Mouse (Mus musculus) heart, adult 11 months (tissue): Measurements from ENCODE around the gene Arhgap33.
A peak's percentile ranks its signal among the peaks of the same experiment; 100 is the strongest.
"Not testable (repeated sequence)": the region's sequence is repeated elsewhere in the genome, so short reads cannot be mapped to it uniquely, and the experiment has no call there.

Experiments used
- DNase-seq: peaks from one replicate; pipeline ENCODE4 v3.0.0; 2022

Arhgap33 gene

GRCm38 (mm10) chr7:30552102-30553020 lies 17.5 kb upstream of the Arhgap33 start, which contains the start of the genes Hspb6 and Proser3:
Gene Hspb6, plus strand, starts transcription at chr7:30552178.
Gene Proser3, minus strand, starts transcription at chr7:30552299.
- DNase-seq, result peak; percentile 100

DNA sequence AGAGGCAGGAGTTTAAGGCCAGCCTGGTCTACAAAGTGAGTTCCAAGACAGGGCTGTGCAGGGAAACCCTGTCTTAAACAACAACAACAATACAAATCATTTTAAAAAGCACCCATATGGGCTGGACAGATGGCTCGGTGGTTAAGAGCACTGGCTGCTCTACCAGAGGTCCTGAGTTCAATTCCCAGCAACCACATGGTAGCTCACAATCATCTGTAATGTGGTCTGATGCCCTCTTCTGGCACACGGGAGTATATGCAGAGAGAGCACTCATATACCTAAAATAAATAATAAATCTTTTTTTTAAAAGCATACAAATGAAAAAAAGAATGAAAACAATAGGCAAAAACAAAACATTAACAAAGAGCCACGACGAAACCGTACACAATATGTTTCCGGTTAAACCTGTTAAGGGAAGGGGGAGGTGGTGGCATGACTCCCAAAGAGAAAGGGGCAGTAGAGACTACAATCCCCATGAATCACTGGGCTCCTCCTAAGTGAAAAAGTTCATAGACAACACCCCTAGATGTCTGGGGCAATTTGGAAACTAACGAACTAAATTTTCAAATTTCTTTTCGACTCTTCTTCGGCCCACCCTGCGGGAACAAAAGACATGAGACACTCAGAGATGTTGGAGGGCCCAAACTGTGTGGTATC lies 16.7 kb upstream of the Arhgap33 start:
- DNase-seq, result peak; percentile 90

DNA sequence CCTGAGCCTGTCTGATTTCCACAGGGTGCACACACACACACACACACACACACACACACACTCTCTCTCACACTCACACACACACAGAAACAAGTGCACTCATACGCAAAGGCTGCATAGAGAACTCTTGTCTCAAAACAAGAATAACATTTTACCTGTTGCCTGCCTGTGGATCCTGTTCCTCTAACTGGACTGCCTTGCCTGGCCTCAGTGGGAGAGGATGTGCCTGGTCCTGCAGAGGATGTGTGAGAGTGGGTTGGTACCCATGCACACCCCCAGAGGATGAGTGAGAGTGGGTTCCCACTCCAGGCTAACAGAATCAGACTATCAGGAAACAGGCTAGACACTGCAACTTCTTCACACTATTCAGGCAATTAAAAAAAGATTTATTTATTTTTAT lies 15.7 kb upstream of the Arhgap33 start:
- DNase-seq, result peak; percentile 91

GRCm38 (mm10) chr7:30549880-30550279 lies 15.0 kb upstream of the Arhgap33 start:
- DNase-seq, result no peak

DNA sequence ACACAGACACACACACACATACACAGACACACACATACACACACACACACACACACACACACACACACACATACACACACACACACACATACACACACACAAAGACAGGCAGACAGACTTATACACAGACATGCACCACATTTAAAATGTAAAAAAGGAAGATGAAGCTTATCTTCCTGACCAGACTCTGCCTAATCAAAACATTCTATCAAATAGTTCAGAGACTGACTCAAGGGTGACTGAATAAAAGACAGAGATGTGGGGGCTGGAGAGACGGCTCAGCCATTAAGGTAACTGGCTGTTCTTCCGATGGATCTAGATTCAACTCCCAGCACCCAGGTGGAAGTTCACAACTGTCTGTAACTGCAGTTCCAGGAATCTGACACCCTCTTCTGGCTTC lies 9.5 kb upstream of the Arhgap33 start:
- DNase-seq, result no peak

DNA sequence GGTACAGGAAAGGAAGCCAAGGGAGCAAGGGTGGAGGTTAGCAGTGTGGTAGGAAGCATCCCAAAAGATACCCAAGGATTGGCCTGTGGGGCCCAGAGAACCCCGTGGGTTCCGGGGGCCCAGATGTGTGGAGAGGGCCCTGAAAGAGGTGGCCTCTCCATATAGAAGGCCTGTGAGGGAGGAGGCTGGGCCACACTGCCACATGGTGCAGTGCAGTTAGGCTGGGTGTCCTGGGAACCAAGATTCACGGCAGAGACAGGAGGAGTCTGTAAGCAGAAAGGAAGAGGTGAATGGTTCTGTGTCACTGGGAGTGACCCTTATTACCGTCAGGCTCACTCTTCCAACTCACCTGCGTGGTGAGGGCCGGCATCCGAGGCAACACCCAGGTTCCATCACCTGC lies 5.7 kb upstream of the Arhgap33 start:
- peak; percentile 80 for DNase-seq

- DNase-seq, result peak; percentile 90
Observed at GRCm38 (mm10) chr7:30533941-30534632, 773 bp downstream of the Arhgap33 start.

- peak; percentile 94 for DNase-seq
Observed at GRCm38 (mm10) chr7:30532931-30533330, 1.9 kb downstream of the Arhgap33 start.

DNA sequence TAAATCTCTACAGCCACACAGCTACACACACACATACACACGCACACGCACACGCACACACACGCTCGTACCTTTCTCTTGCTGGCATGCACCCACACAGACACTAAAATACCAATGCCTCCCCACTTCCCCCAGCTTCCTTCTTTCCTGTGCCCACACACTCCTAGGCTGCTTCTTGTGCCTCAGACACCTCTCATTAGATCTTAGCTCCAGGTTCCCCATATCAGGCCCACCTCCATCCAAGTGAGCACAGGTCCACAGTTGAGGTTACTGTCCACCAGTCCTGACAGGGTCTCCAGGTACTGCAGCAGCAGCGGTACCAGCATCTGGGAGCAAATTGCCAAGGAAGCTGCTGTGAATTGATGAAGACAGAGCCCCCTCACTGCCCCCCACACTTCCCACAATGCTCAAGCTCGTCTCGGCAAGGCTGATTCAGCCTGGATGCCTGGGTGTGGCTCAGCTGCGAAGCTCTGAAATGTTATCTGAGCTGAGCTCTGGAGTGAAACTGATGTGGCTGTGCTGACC lies 3.5 kb downstream of the Arhgap33 start:
- no peak for DNase-seq

DNA sequence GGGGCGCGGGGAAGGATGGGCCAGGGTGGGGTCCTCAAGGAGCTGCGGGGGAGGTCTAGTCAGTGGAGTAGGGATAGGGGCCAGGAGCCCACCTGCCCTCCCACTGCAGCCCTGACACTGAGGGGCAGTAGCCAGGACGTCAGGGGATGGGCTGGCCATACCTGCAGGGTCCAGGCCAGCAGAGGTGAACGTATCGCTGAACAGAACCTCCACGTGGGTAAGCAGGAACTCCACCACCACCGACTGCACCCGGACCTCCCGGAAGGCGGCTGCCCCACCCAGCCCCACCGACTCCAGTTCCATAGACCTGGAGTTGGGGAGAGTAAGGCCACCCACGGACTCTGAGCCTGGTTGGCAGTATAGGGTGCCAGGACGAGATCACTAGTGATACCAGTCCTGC lies 7.9 kb downstream of the Arhgap33 start:
- DNase-seq, result no peak

GRCm38 (mm10) chr7:30526399-30526798 lies 8.5 kb downstream of the Arhgap33 start:
- DNase-seq, result no peak

DNA sequence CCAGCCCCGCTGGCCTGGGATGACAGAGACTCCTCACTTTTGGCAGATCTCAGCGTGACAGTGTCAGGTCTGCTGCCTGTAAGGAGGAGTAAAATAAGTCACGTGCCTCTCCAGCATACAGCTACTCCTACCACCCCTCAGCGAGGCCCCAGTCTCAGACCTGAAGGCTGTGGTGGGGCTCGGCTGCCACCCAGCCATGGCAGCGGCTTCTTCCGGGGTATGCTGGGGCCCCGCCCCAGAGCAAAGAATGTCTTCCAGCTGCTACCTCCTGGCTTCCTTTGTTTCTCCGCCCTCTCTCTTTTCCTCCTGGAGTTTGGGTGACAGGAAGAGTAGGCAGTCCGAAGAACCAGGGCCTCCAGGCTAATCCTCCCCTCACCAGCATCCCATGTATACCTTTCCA lies 8.9 kb downstream of the Arhgap33 start:
- DNase-seq, result peak; percentile 89

DNA sequence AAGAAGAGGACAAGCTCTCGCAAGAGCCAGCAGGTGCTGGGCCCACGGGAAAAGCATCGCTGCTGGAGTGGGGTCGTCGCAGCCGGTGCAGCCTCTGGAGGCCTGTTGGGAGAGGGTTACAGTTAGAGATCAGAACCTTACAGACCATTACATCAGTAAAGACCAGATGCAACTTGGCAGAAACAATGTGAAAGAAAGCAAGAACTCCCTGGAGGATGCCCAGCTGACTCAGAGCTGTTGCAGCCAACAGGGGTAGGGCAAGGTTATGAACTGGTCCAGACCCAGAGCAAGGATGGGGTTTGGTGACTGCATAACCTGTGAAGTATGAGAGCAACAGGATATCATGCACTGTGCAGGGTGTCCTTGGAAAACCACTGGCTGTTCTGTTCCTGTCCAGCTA lies 10.4 kb downstream of the Arhgap33 start:
- no peak for DNase-seq

DNA sequence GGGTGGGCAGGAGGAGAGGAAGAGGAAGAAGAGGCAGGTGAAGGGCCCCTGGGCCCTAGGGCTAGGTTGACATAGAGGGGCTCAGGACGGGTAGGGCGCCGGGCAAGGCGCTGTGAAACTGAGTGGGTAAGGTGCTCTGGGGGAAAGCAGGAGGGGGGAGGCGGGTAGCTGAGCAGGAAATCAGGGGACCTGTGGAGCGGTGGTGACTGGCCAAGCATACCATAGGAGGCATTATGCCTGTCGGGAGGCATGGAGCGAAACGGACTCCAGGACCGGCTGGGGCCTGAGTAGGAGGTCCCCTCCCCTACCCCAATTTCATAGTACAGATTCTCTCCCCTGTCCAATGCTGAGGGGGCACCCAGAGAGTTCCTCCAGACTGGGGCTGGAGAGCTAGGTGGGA lies 12.0 kb downstream of the Arhgap33 start:
- no peak for DNase-seq

GRCm38 (mm10) chr7:30520856-30521255 lies 14.0 kb downstream of the Arhgap33 start:
- no peak for DNase-seq

GRCm38 (mm10) chr7:30520396-30520795 lies 14.5 kb downstream of the Arhgap33 start:
- DNase-seq, result no peak

- DNase-seq, result no peak
Observed at GRCm38 (mm10) chr7:30518325-30518724, 16.5 kb downstream of the Arhgap33 start.

- DNase-seq, result no peak
Observed at GRCm38 (mm10) chr7:30515003-30515760, 19.7 kb downstream of the Arhgap33 start.

- DNase-seq, result peak; percentile 92
Observed at GRCm38 (mm10) chr7:30508061-30508460, 26.8 kb downstream of the Arhgap33 start.

DNA sequence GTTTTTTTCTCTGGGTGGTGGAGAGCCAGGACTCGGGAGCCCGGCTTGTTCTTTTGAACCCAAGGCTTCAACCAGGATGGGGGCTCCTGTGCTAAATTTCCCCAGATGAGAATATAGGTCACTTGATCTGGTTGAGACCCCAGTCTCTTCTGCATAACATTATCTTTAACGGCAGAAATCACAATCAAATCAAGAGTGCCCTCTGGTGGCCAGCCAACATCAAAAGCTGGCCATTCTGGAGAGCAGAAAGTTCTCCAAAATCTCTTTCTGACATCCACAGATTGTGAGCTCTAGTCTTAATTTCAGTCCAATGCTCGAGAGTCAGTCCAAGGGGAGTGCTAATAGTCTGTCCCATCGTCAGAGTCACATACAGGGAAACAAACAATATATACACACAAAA lies 33.7 kb downstream of the Arhgap33 start:
- not testable (repeated sequence) for DNase-seq

DNA sequence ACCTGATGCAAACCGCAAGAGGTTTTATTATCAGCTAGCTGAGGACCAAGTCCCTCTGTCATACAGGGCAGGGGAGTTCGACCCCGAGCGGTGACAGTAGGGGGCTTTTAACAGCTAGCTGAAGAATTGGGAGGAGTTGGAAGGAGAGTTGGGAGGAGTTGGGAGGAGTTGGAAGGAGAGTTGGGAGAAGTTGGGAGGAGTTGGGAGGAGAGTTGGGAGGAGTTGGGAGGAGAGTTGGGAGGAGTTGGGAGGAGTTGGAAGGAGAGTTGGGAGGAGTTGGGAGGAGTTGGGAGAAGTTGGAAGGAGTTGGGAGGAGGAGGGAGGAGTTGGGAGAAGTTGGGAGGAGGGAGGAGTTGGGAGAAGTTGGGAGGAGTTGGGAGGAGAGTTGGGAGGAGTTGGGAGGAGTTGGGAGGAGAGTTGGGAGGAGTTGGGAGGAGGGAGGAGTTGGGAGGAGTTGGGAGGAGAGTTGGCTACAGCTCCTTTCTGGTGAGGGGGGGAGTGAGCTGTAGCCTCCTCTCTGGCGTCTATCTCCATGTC lies 39.3 kb downstream of the Arhgap33 start:
- DNase-seq, result not testable (repeated sequence)

DNA sequence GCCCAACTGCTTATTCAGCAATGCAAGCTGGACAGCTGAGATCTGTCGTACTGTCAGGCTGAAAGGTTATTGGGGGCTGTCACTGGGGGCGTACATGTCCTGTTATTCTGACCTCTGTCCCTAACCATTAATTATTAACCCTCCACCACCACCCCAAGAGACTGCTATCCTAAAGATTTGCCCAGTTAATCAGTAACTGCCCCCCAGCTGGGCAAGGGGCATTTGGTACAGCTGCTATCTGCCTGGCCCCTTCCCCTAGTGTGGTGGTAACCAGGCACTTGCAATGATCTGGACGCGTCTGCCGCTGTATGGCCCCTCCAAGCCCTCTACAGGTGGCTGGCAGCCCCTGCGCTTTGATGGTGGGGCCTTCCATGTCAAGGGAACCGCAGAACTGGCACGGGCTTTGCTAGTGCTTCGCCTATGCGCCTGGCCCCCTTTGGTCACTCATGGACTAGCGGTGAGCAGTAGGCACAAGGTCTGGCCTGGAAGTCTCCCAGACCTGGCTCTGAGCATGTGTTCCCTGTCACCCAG lies 41.4 kb downstream of the Arhgap33 start, which contains the start of gene Prodh2:
Gene Prodh2 (plus strand): TSS at position 222 of the 531 bp plus-strand sequence.
- DNase-seq, result no peak
